Mouse (Mus musculus) stomach, postnatal 0 days (tissue): Measurements from ENCODE around the gene Dupd1.

ENCODE experiments used
- CTCF ChIP-seq: IDR thresholded peaks from 2 replicates; pipeline ENCODE4 v1.5.1; 2016; ENCODE audit warnings: antibody characterized with exemption, low read depth, mild to moderate bottlenecking, moderate library complexity
- EP300 ChIP-seq: optimal IDR thresholded peaks from 2 replicates; pipeline ENCODE3; 2016; ENCODE audit warnings: antibody characterized with exemption

- TF ChIP-seq CTCF (no peak), EP300 (no peak)
Measured at GRCm38 (mm10) chr14:21729936-21730335, 15.6 kb upstream of the Dupd1 start.
